Mouse (Mus musculus): Measurements from ENCODE around the gene Sox21. TPM values are rescaled to one million over a fixed set of nuclear protein-coding genes. Genes with fewer than 3 reads are reported as not detected.

Gene Sox21
- 34.8 and 35.5 TPM in 2 replicates for polyA plus RNA-seq (2016; fragmentation: Nextera tagmentation; extraction: Ambion mirVana)

DNA sequence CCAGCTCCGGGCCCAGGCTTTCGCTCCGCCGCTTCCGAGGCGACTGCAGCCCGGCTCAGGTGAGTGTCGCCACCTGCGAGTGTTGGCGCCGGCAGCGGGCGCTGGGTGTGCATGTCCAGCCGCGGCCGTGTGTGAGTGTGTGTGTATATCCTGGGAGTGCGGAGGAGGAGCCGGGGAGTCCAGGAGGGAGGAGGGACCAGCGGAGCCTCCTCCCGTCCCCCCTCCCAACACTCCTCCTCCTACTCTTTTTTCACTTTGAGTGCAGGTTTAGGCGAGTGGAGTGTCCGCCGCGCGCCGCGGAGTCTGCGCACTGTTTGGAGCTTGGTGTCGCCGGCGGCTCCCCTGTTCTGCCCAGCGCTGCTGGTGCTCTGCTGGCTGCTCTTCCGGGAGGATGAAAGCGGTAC is at the start of gene Sox21:
Sox21 (minus strand) TSS at position 145 of the 404 bp plus-strand sequence.
- H3K27ac ChIP-seq (replicated peaks) = peak within 1 kb of the TSS; percentile 93
- H3K36me3 ChIP-seq = peaks cover 10% of the 10 kb centered on the region
- H3K9ac ChIP-seq (replicated peaks) = peak within 1 kb of the TSS; percentile 92
- peak within 1 kb of the TSS; percentile 84 for H3K4me3 ChIP-seq
- H3K4me2 ChIP-seq (replicated peaks) = peak within 1 kb of the TSS; percentile 69
- under 1% methylated on average over 31 of the region's 34 CpGs for WGBS
- H3K27me3 ChIP-seq = peaks cover 42% of the 10 kb centered on the region
- H3K4me1 ChIP-seq = peaks cover 28% of the 10 kb centered on the region
- ATAC-seq (ENCODE audit: low FRiP score, low read depth) = peak; percentile 84
- no peaks in the 10 kb centered on the region for H3K9me3 ChIP-seq

DNA sequence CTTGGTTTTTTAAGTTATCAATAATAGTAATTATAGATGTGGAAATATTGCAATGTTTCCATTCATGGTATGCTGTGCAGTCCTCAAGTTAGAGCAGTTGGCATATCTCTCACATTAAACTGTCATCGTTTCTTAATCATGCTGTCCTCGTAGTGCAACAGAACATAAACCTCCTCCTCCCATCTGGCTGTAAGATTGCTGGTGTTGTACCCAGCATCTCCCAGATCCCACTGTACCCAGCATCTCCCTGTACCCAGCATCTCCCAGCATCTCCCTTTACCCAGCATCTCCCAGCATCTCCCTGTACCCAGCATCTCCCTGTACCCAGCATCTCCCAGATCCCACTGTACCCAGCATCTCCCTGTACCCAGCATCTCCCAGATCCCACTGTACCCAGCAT is 49.3 kb upstream of the Sox21 start:
- Histone ChIP-seq H3K36me3 (no peaks in the 10 kb centered on the region), H3K4me3 (no peak overlapping the region), H3K27ac (replicated peaks) (no peak overlapping the region), H3K4me1 (no peaks in the 10 kb centered on the region), H3K4me2 (replicated peaks) (no peak overlapping the region), H3K9me3 (no peaks in the 10 kb centered on the region), H3K27me3 (no peaks in the 10 kb centered on the region; the same call in 1 of the 2 replicates), H3K9ac (replicated peaks) (no peak overlapping the region)
- ATAC-seq (ENCODE audit: low FRiP score, low read depth) = no peak
- WGBS = 96% methylated on average over 2 of the region's 2 CpGs

DNA sequence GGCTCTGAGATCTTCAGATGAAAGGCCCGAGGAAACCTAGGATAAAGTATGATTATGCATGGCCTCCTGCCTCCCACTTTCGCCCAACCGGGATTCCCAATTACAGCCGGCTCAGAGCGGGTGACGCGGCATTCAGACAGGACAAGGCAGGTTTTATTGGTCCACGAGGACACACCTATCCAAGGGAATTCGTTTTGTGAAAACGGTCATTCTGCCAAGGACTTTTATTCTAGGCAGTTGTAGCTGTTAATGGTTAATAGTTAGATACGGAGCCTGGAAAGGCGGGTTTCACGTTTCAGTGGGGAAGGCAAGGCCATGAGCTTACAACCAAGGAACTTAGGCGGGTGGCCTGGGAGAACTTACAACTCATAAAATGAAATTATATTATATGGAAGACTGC is 46.1 kb upstream of the Sox21 start:
- Histone ChIP-seq H3K27me3 (no peaks in the 10 kb centered on the region; the same call in 1 of the 2 replicates), H3K36me3 (no peaks in the 10 kb centered on the region), H3K9me3 (peaks cover 7% of the 10 kb centered on the region; the same call in 1 of the 2 replicates), H3K4me2 (replicated peaks) (no peak overlapping the region), H3K4me3 (no peak overlapping the region), H3K9ac (replicated peaks) (no peak overlapping the region), H3K4me1 (no peaks in the 10 kb centered on the region), H3K27ac (replicated peaks) (no peak overlapping the region)
- 85% methylated on average over 14 of the region's 14 CpGs for WGBS
- no peak for ATAC-seq (ENCODE audit: low FRiP score, low read depth)

DNA sequence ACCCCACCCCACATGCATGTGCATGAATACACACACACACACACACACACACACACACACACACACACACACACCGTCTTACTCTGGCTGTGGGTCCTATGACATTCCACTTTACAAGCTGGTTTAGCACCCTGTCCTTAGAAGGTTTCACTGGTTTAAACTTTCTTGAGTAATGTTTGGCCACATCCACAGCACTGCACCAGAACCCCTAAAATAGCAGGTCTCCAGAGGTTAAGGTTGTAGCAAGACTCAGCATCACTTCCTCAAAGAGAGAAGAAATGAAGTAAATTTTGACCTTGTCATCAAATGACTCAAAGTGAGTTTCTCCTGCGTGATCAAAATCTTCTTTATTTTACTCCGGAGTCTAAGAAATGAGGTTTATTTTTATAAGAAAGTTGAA is 45.4 kb upstream of the Sox21 start:
- Histone ChIP-seq H3K9me3 (peaks cover 7% of the 10 kb centered on the region; the same call in 1 of the 2 replicates), H3K36me3 (no peaks in the 10 kb centered on the region), H3K4me3 (no peak overlapping the region), H3K4me2 (replicated peaks) (no peak overlapping the region), H3K27me3 (no peaks in the 10 kb centered on the region; the same call in 1 of the 2 replicates), H3K9ac (replicated peaks) (no peak overlapping the region), H3K27ac (replicated peaks) (no peak overlapping the region), H3K4me1 (no peaks in the 10 kb centered on the region)
- ATAC-seq (ENCODE audit: low FRiP score, low read depth) = no peak
- WGBS = 83% methylated on average over 3 of the region's 3 CpGs

DNA sequence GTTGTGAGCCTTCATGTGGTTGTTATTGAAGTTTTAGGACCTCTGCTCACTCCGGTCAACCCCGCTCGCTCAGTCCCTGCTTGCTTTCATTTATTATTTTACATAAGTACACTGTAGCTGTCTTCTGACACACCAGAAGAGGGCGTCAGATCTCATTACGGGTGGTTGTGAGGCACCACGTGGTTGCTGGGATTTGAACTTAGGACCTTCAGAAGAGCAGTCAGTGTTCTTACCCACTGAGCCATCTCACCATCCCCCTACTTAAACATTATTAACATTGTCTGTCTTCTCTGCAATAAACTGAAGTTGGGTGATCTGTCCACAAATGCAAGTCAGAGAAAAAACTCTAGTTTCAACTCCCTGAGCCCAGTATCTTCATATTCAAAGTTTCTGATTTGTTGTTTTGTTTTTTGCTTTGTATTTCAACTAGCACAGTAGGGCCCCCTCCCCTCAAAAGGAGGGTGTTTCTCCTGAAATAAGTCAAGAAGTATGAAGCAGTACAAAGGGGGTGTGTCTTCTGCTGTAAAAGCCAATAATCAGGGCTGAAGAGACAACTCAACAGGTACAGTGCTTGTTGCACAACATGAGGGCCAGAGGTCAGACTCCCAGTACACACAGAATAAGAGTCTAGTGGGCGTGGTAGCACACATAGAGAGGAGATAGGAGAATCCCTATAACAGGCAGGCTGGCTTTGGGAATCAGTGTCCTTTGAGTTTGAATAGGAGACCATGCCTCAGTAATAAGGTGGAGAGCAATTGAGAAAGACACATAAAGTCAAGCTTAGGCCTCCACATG is 41.1 kb upstream of the Sox21 start:
- ATAC-seq (ENCODE audit: low FRiP score, low read depth) = no peak
- Histone ChIP-seq H3K36me3 (no peaks in the 10 kb centered on the region), H3K27me3 (no peaks in the 10 kb centered on the region), H3K4me2 (replicated peaks) (no peak overlapping the region), H3K27ac (replicated peaks) (no peak overlapping the region), H3K4me3 (no peak overlapping the region), H3K9me3 (peaks cover 7% of the 10 kb centered on the region; the same call in 1 of the 2 replicates), H3K9ac (replicated peaks) (no peak overlapping the region), H3K4me1 (no peaks in the 10 kb centered on the region)
- WGBS = 90% methylated on average over 7 of the region's 7 CpGs

DNA sequence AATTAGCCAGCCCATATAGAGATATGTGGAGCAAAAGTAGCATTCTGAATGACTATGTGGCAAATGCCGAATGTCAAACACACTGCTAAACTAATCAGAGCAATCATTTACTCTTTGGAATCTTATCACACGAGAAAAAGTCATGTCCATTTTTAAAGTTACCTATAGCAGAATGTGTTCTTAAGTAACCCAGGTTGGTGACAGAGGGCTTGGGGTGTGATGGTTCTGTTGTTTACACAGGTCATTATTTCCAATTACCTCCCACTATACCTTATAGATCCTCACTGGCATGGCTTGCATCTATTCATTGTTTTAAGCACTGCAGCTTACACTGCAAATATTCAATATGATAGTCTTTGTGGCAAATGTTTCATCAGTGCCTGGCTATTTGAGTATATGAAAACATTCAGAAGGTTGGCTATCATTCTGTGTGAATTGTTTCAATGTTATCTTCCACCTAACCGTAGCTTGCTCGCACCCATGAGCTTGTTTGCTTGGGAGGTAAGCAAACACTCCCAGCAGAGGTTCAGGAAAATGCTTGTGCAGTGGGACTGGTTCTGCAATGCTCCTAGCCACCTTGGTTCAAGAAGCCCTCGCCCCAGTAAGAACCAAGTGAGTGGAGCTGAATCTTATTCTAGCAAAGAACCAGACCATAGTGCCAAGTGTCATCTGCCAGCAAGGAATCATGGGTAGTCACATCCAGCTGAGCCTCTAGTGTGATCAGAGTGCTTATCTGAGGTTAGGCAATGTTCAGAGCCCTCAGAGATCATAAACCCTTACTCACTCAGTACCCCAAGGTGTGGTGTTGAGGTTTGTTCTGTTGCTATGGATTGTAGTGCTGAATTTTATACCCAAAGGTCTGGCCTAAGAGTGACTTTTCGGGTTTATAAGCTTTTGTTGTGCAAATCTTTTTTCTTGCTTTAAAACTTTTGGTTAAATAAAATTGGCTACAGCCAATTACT is 36.0 kb upstream of the Sox21 start:
- 82% methylated on average over 6 of the region's 6 CpGs for WGBS

DNA sequence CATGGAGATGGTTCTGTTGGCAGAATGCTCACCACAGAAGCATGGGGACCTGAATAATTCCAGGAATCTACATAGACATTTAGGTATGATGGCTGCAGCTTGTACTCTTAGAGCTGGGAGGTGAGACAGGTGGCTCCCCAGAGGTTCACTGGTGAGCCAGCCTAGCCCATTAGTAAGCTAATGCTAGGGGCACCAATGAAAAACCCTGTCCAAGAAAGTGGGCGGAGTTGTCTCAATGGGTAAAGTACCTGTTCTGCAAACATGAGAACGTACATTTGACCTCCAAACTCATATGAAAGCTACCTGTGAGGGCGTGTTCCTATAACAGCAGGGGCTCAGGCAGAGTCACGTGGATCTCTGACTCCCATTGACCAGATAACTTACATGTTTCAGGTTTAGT is 32.0 kb upstream of the Sox21 start:
- Histone ChIP-seq H3K4me3 (no peak overlapping the region), H3K36me3 (no peaks in the 10 kb centered on the region), H3K4me2 (replicated peaks) (no peak overlapping the region), H3K27ac (replicated peaks) (no peak overlapping the region), H3K9ac (replicated peaks) (no peak overlapping the region), H3K27me3 (no peaks in the 10 kb centered on the region), H3K4me1 (no peaks in the 10 kb centered on the region), H3K9me3 (no peaks in the 10 kb centered on the region)
- WGBS = 92% methylated on average over 4 of the region's 4 CpGs
- ATAC-seq (ENCODE audit: low FRiP score, low read depth) = no peak

More for the DNA sequence above, 36.0 kb upstream of the Sox21 start:
- Histone ChIP-seq H3K27me3 (no peaks in the 10 kb centered on the region), H3K27ac (replicated peaks) (no peak overlapping the region), H3K9me3 (no peaks in the 10 kb centered on the region), H3K4me2 (replicated peaks) (no peak overlapping the region), H3K36me3 (no peaks in the 10 kb centered on the region), H3K4me1 (no peaks in the 10 kb centered on the region), H3K9ac (replicated peaks) (no peak overlapping the region), H3K4me3 (no peak overlapping the region)
- ATAC-seq (ENCODE audit: low FRiP score, low read depth) = no peak

DNA sequence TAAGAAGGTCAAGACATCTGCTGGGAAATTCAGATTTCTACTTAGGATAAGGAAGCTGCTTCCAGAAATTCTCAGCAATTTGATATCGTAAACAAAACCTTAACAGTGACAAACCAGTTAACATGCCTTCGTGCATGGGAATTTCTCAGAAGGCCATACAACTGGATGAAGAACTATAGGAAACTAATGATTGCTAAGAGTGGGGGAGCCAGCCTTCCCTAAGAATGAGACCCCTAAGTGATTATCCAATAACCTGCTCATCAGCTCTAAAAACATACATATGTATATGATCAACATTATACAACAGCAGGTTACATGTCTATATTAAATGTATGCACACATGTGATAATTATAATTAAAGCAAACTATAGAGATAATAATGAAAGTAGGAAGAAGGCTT is 29.8 kb upstream of the Sox21 start, which contains the start of gene Gm9376:
Gm9376 (plus strand) TSS at position 301 of the 400 bp plus-strand sequence.
- no peaks in the 10 kb centered on the region for H3K9me3 ChIP-seq
- no peaks in the 10 kb centered on the region for H3K36me3 ChIP-seq
- no peak within 1 kb of the TSS for H3K27ac ChIP-seq (replicated peaks)
- ATAC-seq (ENCODE audit: low FRiP score, low read depth) = no peak
- H3K4me3 ChIP-seq = no peak within 1 kb of the TSS
- H3K27me3 ChIP-seq = no peaks in the 10 kb centered on the region
- 97% methylated on average over 2 of the region's 2 CpGs for whole genome bisulfite sequencing
- no peak within 1 kb of the TSS for H3K9ac ChIP-seq (replicated peaks)
- H3K4me1 ChIP-seq = no peaks in the 10 kb centered on the region
- H3K4me2 ChIP-seq (replicated peaks) = no peak within 1 kb of the TSS

DNA sequence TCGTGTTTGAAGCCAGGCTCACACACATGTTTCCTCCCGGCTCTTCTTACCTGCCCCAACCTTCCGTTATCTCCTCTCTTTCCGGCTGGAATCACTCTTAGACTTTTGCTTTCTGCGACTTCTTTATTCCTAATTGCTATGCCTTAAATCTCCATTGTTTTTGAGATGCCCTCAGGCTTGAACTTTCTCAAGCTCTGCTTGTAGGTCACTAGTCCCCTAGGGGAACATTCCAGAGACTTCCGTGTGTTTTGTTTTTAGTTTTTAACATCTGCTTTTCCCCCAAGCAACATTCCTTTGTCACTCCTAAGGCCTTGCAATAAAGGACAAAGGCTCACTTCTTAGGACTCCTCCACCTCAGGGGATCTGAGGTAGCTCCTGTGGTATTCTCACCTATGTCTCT is 16.6 kb upstream of the Sox21 start:
- 85% methylated on average over 6 of the region's 6 CpGs for WGBS
- Histone ChIP-seq H3K9me3 (no peaks in the 10 kb centered on the region), H3K4me1 (no peaks in the 10 kb centered on the region), H3K4me2 (replicated peaks) (no peak overlapping the region), H3K4me3 (no peak overlapping the region), H3K27ac (replicated peaks) (no peak overlapping the region), H3K36me3 (no peaks in the 10 kb centered on the region), H3K9ac (replicated peaks) (no peak overlapping the region), H3K27me3 (no peaks in the 10 kb centered on the region)
- ATAC-seq (ENCODE audit: low FRiP score, low read depth) = no peak

DNA sequence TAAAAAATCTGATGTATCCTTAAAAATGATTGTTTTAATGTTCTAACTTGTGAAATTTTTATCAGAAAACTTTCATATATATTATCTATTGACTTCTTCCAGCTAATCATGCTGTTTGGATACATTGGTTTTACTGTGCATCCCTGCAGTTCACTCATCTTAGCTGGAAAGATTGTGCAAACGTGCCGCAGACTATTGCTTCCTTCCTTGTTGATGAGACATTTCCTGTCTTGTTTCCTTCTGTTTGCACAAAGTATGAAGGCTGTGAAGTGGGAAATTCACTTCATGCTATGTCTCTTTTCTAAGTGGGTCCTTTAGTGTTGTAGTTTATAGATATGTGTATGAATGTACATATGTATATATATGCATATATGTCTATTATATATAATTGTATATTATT is 4.6 kb upstream of the Sox21 start:
- H3K36me3 ChIP-seq = peaks cover 9% of the 10 kb centered on the region; the same call in 1 of the 2 replicates
- ATAC-seq (ENCODE audit: low FRiP score, low read depth) = no peak
- H3K27me3 ChIP-seq = peaks cover 24% of the 10 kb centered on the region
- no peak overlapping the region for H3K4me3 ChIP-seq
- H3K9ac ChIP-seq (replicated peaks) = no peak overlapping the region
- no peak overlapping the region for H3K27ac ChIP-seq (replicated peaks)
- H3K9me3 ChIP-seq = peaks cover 20% of the 10 kb centered on the region
- WGBS = 84% methylated on average over 2 of the region's 2 CpGs
- H3K4me1 ChIP-seq = peaks cover 10% of the 10 kb centered on the region
- no peak overlapping the region for H3K4me2 ChIP-seq (replicated peaks)

DNA sequence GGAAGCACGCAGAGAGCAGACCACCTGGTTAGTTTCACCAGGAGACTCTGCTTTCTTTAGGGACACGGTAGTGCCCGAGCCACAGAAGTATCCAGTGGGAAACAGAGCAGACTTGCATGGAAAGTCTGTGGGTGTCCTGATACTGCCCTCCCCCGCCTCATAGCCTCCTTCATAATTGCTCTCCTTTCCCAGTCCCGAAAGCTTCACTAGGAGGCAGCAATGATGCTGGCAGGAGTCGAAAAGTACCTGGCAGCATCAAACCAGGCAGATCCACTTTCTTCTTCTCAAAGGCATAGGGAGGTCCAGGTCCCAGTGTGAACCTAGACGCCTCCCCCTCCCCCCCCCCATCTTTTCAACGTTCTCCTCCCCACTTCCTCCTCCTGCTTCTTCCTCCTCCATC is 2.5 kb upstream of the Sox21 start:
- peaks cover 35% of the 10 kb centered on the region for H3K27me3 ChIP-seq
- 15% methylated on average over 7 of the region's 8 CpGs for WGBS
- peak overlapping the region; percentile 7; the same call in 1 of the 2 replicates for H3K4me3 ChIP-seq
- H3K9ac ChIP-seq (replicated peaks) = no peak overlapping the region
- H3K9me3 ChIP-seq = peaks cover 18% of the 10 kb centered on the region
- H3K4me2 ChIP-seq (replicated peaks) = peak overlapping the region; percentile 42
- H3K27ac ChIP-seq (replicated peaks) = no peak overlapping the region
- no peak for ATAC-seq (ENCODE audit: low FRiP score, low read depth)
- H3K4me1 ChIP-seq = peaks cover 22% of the 10 kb centered on the region
- peaks cover 19% of the 10 kb centered on the region for H3K36me3 ChIP-seq

DNA sequence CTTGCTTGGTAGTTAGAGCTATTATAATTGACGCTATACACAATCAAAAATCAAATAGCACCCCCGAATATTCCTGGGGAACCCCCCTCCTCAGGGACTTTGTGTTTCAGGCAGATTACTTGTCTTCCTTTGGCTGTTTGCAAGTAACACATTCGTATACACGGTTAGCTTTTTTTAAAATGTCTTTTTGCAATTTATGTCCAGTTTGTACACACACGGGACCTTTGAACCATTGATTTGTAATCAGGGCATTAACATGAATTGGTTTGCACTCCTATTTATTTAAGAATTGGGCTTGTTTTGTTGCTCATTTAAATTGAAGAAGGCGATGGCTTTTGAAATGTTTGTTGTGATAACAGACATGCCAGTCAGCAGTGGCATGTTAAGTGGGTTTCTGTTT is 956 bp upstream of the Sox21 start:
- H3K9me3 ChIP-seq = peaks cover 3% of the 10 kb centered on the region
- no peak for ATAC-seq (ENCODE audit: low FRiP score, low read depth)
- H3K27me3 ChIP-seq = peaks cover 42% of the 10 kb centered on the region
- peak overlapping the region; percentile 84 for H3K4me3 ChIP-seq
- H3K36me3 ChIP-seq = peaks cover 10% of the 10 kb centered on the region
- peak overlapping the region; percentile 92 for H3K9ac ChIP-seq (replicated peaks)
- WGBS = 5% methylated on average over 6 of the region's 6 CpGs
- peaks cover 22% of the 10 kb centered on the region for H3K4me1 ChIP-seq
- H3K27ac ChIP-seq (replicated peaks) = no peak overlapping the region
- peak overlapping the region; percentile 69 for H3K4me2 ChIP-seq (replicated peaks)

Data from midbrain, embryonic 12.5 days (tissue).